Mouse (Mus musculus) ES-Bruce4 (cell line): ENCODE measurements around the gene Gm10271. TPM values are rescaled to one million over a fixed set of nuclear protein-coding genes. Genes with fewer than 3 reads are reported as not detected.

Source experiments
- H3K27ac ChIP-seq: 2 replicates; pipeline ENCODE4 v1.5.1; 2012; ENCODE audit warnings: low read length, inconsistent platforms; ENCODE audit not compliant: insufficient read depth
- H3K27me3 ChIP-seq: 2 replicates; pipeline ENCODE4 v1.6.1; 2012; ENCODE audit warnings: mild to moderate bottlenecking, low read length, inconsistent platforms; ENCODE audit not compliant: control insufficient read depth, poor library complexity, insufficient read depth, severe bottlenecking
- H3K36me3 ChIP-seq: 2 replicates; pipeline ENCODE4 v1.6.1; 2012; ENCODE audit warnings: inconsistent platforms, mild to moderate bottlenecking, low read length, moderate library complexity; ENCODE audit not compliant: control insufficient read depth, poor library complexity, insufficient read depth, severe bottlenecking
- H3K4me1 ChIP-seq: one replicate; pipeline ENCODE4 v1.8.1; 2011; ENCODE audit warnings: low read length; ENCODE audit not compliant: control insufficient read depth, insufficient read depth
- H3K4me3 ChIP-seq: 2 replicates; pipeline ENCODE4 v1.5.1; 2011; ENCODE audit warnings: low read depth, mild to moderate bottlenecking, low read length
- H3K9ac ChIP-seq: 2 replicates; pipeline ENCODE4 v1.6.1; 2012; ENCODE audit warnings: low read depth, mild to moderate bottlenecking, inconsistent platforms; ENCODE audit not compliant: poor library complexity, severe bottlenecking
- H3K9me3 ChIP-seq: replicated peaks from 2 replicates; pipeline ENCODE4 v1.6.1; 2012; ENCODE audit warnings: mild to moderate bottlenecking, low read length, inconsistent platforms; ENCODE audit not compliant: control insufficient read depth, poor library complexity, insufficient read depth, severe bottlenecking
- CTCF ChIP-seq: IDR thresholded peaks from one replicate; pipeline ENCODE4 v1.8.1; 2011; ENCODE audit warnings: low read depth, low read length
- EP300 ChIP-seq: IDR thresholded peaks from 2 replicates; pipeline ENCODE4 v1.6.1; 2011; ENCODE audit warnings: low read depth, low read length; ENCODE audit not compliant: insufficient read depth
- POLR2A ChIP-seq: IDR thresholded peaks from one replicate; pipeline ENCODE4 v1.8.1; 2011; ENCODE audit warnings: low read length; ENCODE audit not compliant: insufficient read depth
- polyA plus RNA-seq: library from polyadenylated mRNA; stranded (reverse); fragments of >200 nt; gene quantifications from 2 replicates; pipeline ENCODE4 v1.2.4, GENCODE M21; 2011; ENCODE audit warnings: low read depth; ENCODE audit not compliant: missing spikeins, insufficient read depth, insufficient read length

Gene Gm10271
- polyA plus RNA-seq, 1 experiment = not detected

DNA sequence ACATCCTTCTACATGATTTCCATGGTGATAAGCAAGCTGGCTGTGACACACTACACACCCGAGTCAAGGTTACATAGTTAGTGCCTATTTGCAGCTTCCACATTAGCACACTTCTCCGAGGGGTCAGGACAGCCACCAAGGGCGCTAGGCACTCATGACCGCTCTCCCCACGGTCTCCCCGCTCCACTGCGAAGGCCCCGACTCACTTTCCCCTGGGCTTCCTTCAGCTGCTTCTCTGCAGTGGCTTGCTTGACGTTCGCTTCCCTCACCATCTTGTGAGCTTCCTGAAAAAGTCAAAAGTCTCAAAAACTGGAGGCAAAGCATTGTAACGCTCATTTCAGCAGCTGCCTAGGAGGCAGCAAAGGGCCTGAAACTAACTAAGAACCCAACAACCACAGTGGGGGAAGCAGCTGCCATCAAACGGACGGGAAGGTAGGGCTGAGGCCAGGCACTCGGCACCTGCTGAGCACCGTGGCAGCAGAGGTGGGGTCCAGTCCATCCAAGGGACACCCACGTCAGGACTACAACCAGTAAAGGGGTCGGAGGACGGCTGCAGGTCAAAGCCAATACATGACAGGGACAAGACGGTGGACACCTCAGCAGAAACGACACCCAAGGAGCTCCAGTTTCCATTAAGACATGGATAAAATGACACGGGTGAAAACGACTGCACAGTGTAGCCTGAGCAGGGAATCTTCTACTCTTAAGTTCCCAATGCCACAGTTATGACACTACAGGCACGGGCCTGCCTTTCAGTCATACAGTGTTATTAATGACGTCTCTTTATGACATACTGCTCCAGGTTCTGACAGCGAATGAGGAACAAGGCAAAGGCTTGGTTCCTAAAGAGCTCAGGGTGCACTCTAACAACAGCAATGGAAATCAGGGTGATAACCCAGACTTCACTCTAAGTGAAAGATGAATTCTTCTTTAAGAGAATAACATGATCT is 52.8 kb downstream of the Gm10271 start:
- TF ChIP-seq CTCF (no peak), POLR2A (no peak), EP300 (no peak)
- Histone ChIP-seq H3K27me3 (no peaks in the 10 kb centered on the region), H3K4me1 (peaks cover 3% of the 10 kb centered on the region), H3K27ac (no peak overlapping the region), H3K4me3 (no peak overlapping the region), H3K36me3 (0 out of 2 replicates have a peak, but pooled peaks cover 5% of the 10 kb centered on the region), H3K9ac (no peak overlapping the region), H3K9me3 (no peaks in the 10 kb centered on the region)

DNA sequence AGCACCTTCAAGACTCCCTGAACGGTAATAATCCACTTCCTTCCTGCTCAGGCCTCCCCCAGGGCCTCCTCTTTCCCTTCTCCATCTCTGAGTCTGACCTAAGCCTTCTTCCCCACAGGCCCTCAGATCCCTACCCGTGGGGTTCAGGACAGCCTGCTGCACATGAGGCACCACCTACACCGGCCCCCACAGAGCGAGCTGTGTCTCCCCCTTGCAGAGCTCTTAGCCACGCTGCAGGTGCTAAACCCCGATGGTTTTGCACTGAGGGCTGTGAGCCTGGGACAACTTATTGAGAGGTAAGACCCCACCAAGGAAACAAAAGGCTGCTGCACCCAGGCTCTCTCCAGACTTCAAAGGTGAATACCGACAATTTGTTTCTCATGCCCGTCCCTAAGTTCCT is 55.8 kb downstream of the Gm10271 start:
- H3K9me3 ChIP-seq = no peaks in the 10 kb centered on the region
- peaks cover 18% of the 10 kb centered on the region; the same call in 1 of the 2 replicates for H3K36me3 ChIP-seq
- TF ChIP-seq POLR2A (no peak), EP300 (no peak), CTCF (no peak)
- no peak overlapping the region for H3K4me3 ChIP-seq
- H3K27ac ChIP-seq = no peak overlapping the region
- H3K4me1 ChIP-seq = no peaks in the 10 kb centered on the region
- H3K27me3 ChIP-seq = no peaks in the 10 kb centered on the region
- no peak overlapping the region for H3K9ac ChIP-seq

GRCm38 (mm10) chr10:116915286-116915685 is 57.1 kb downstream of the Gm10271 start:
- Histone ChIP-seq H3K9me3 (no peaks in the 10 kb centered on the region), H3K4me3 (no peak overlapping the region), H3K27me3 (no peaks in the 10 kb centered on the region), H3K4me1 (no peaks in the 10 kb centered on the region), H3K9ac (no peak overlapping the region), H3K36me3 (peaks cover 21% of the 10 kb centered on the region; the same call in 1 of the 2 replicates), H3K27ac (no peak overlapping the region)
- no peak for TF ChIP-seq POLR2A
- TF ChIP-seq EP300 = no peak
- TF ChIP-seq CTCF = no peak

- peaks cover 25% of the 10 kb centered on the region for H3K36me3 ChIP-seq
Measured at GRCm38 (mm10) chr10:116914586-116914985, 57.8 kb downstream of the Gm10271 start.

DNA sequence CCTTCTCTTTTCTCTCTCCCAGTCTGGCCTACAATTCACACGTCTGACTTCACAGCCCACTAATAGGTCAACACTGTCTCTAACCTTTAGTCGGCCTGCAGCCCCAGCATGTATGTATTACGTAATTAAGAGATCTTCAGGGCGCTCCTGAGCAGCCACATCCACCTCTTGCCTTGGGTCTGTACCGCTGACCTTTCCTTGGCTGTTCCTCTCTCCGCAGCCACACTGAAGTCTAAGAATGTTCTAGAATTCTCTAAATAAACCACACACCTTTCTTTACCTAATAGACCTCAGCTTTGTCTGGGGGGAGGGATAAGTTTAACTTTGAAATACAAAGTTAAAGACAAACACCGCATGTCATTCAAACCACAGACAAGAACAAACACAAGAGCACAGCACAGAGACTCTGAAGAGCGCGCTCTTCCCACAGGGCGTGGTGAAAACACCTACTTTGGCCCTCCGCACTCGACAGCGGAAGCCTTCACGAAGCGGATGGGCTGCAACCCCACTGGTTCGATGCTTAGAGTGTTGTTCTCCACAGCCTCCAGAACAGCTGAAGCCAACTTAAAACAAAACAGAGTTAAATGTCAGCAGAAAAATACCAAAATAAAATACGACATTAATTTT is 58.6 kb downstream of the Gm10271 start:
- Histone ChIP-seq H3K36me3 (peaks cover 28% of the 10 kb centered on the region), H3K27me3 (no peaks in the 10 kb centered on the region), H3K4me3 (no peak overlapping the region), H3K9ac (no peak overlapping the region), H3K9me3 (no peaks in the 10 kb centered on the region), H3K4me1 (no peaks in the 10 kb centered on the region), H3K27ac (no peak overlapping the region)
- no peak for TF ChIP-seq EP300
- TF ChIP-seq CTCF = no peak
- no peak for TF ChIP-seq POLR2A

More at GRCm38 (mm10) chr10:116914586-116914985, 57.8 kb downstream of the Gm10271 start:
- TF ChIP-seq CTCF (no peak), POLR2A (no peak), EP300 (no peak)
- Histone ChIP-seq H3K4me3 (no peak overlapping the region), H3K27ac (no peak overlapping the region), H3K9me3 (no peaks in the 10 kb centered on the region), H3K4me1 (no peaks in the 10 kb centered on the region), H3K9ac (no peak overlapping the region), H3K27me3 (no peaks in the 10 kb centered on the region)

GRCm38 (mm10) chr10:116912850-116913249 is 59.6 kb downstream of the Gm10271 start:
- H3K4me3 ChIP-seq = no peak overlapping the region
- H3K9me3 ChIP-seq = no peaks in the 10 kb centered on the region
- H3K36me3 ChIP-seq = peaks cover 31% of the 10 kb centered on the region
- no peaks in the 10 kb centered on the region for H3K4me1 ChIP-seq
- no peaks in the 10 kb centered on the region for H3K27me3 ChIP-seq
- no peak overlapping the region for H3K27ac ChIP-seq
- H3K9ac ChIP-seq = no peak overlapping the region
- TF ChIP-seq EP300 = no peak
- no peak for TF ChIP-seq CTCF
- TF ChIP-seq POLR2A = no peak
